Mouse (Mus musculus) liver, adult 2 months (tissue): ENCODE measurements at regions not wholly inside any gene's neighbourhood (a gene's known extent, or its start where the extent isn't known, plus 50 kb on each side); places are given as distances from the start of the nearest gene placed in this dataset.

Experiments
- CTCF ChIP-seq: fragments of 200-500 bp; IDR thresholded peaks from 2 replicates; pipeline ENCODE4 v1.5.1; 2011; ENCODE audit warnings: low read depth, low read length, control low read depth
- POLR2A ChIP-seq: fragments of 200-500 bp; IDR thresholded peaks from 2 replicates; pipeline ENCODE4 v1.6.1; 2011; ENCODE audit warnings: low read length, control low read depth; ENCODE audit not compliant: insufficient read depth; ENCODE audit errors: extremely low read depth

GRCm38 (mm10) chr12:97090577-97091214 lies 1168.6 kb downstream of the Galc start:
- TF ChIP-seq CTCF (no peak), POLR2A (no peak)
